Mouse (Mus musculus) limb, embryonic 13.5 days (tissue): ENCODE data around the gene Hist1h2bk. TPM values are rescaled to one million over a fixed set of nuclear protein-coding genes. Genes with fewer than 3 reads are reported as not detected.
A peak's percentile ranks its signal among the peaks of the same experiment; 100 is the strongest.

Source experiments
- ATAC-seq: fragments of 200-750 bp; cut with Nextera tagmentation; 2 replicates; pipeline ENCODE4 v1.8.0; 2017; ENCODE audit warnings: low read depth, moderate number of reproducible peaks, moderate TSS enrichment; ENCODE audit not compliant: low FRiP score
- H3K27ac ChIP-seq: fragments of 300-500 bp; sonication (generic); 2 replicates; pipeline ENCODE4 v1.5.1; 2015; ENCODE audit warnings: inconsistent platforms, mild to moderate bottlenecking, moderate library complexity
- H3K27me3 ChIP-seq: fragments of 300-500 bp; sonication (generic); 2 replicates; pipeline ENCODE4 v1.6.1; 2015; ENCODE audit warnings: mild to moderate bottlenecking, inconsistent platforms
- H3K36me3 ChIP-seq: fragments of 300-500 bp; sonication (generic); 2 replicates; pipeline ENCODE4 v1.6.1; 2015; ENCODE audit warnings: inconsistent platforms, mild to moderate bottlenecking, moderate library complexity
- H3K4me1 ChIP-seq: fragments of 300-500 bp; sonication (generic); 2 replicates; pipeline ENCODE4 v1.6.1; 2015; ENCODE audit warnings: inconsistent platforms
- H3K4me2 ChIP-seq: fragments of 300-500 bp; sonication (generic); replicated peaks from 2 replicates; pipeline ENCODE4 v1.6.1; 2015; ENCODE audit warnings: inconsistent platforms, mild to moderate bottlenecking, moderate library complexity
- H3K4me3 ChIP-seq: fragments of 300-500 bp; sonication (generic); 2 replicates; pipeline ENCODE4 v1.5.1; 2015; ENCODE audit warnings: moderate library complexity, mild to moderate bottlenecking, inconsistent platforms
- H3K9ac ChIP-seq: fragments of 300-500 bp; sonication (generic); 2 replicates; pipeline ENCODE4 v1.6.1; 2015; ENCODE audit warnings: mild to moderate bottlenecking, inconsistent platforms
- H3K9me3 ChIP-seq: fragments of 300-500 bp; sonication (generic); 2 replicates; pipeline ENCODE4 v1.6.1; 2016; ENCODE audit warnings: inconsistent platforms
- WGBS: fragments of 180-500 bp; shearing (Covaris S2); methylation state at CpG from one replicate; pipeline ENCODE4 v1.1.7; 2015; 5-methylcytosine and 5-hydroxymethylcytosine counted together
- polyA plus RNA-seq: library from polyadenylated mRNA; unstranded; fragments of >200 nt; fragmentation: Nextera tagmentation; extraction: Ambion mirVana; gene quantifications from 2 replicates; pipeline ENCODE4 v1.2.1, GENCODE M21; 2015

Hist1h2bk gene
- polyA plus RNA-seq, 1 experiment from 2014 or later: 14.4 TPM

- no peaks in the 10 kb centered on the region for H3K9me3 ChIP-seq
- no peak for ATAC-seq
- H3K4me2 ChIP-seq: no peak overlapping the region
- H3K36me3 ChIP-seq: no peaks in the 10 kb centered on the region
- no peak overlapping the region for H3K9ac ChIP-seq
- H3K4me1 ChIP-seq: peaks cover 7% of the 10 kb centered on the region
- 53% methylated on average over 2 of the region's 2 CpGs for WGBS
- H3K4me3 ChIP-seq: no peak overlapping the region
- no peak overlapping the region for H3K27ac ChIP-seq
- H3K27me3 ChIP-seq: peaks cover 100% of the 10 kb centered on the region
Measured at GRCm38 (mm10) chr13:22001346-22001745, 34.3 kb upstream of the Hist1h2bk start.

- Histone ChIP-seq H3K4me2 (no peak overlapping the region), H3K4me3 (no peak overlapping the region), H3K27ac (no peak overlapping the region), H3K36me3 (no peaks in the 10 kb centered on the region), H3K9ac (no peak overlapping the region), H3K9me3 (no peaks in the 10 kb centered on the region), H3K27me3 (peaks cover 100% of the 10 kb centered on the region), H3K4me1 (peaks cover 10% of the 10 kb centered on the region)
- WGBS: 19% methylated on average over 5 of the region's 5 CpGs
- no peak for ATAC-seq
Measured at GRCm38 (mm10) chr13:22001823-22002222, 33.8 kb upstream of the Hist1h2bk start.

- under 1% methylated on average over 45 of the region's 45 CpGs for WGBS
- peak; percentile 84 for ATAC-seq
- Histone ChIP-seq H3K27me3 (peaks cover 100% of the 10 kb centered on the region), H3K4me3 (peak overlapping the region; percentile 54), H3K4me1 (peaks cover 11% of the 10 kb centered on the region), H3K27ac (no peak overlapping the region), H3K9me3 (no peaks in the 10 kb centered on the region), H3K36me3 (no peaks in the 10 kb centered on the region), H3K4me2 (peak overlapping the region; percentile 95), H3K9ac (peak overlapping the region; percentile 62)
Measured at GRCm38 (mm10) chr13:22005605-22006333, 29.9 kb upstream of the Hist1h2bk start.

- peak; percentile 88 for ATAC-seq
- H3K9me3 ChIP-seq: no peaks in the 10 kb centered on the region
- no peak overlapping the region for H3K27ac ChIP-seq
- peaks cover 98% of the 10 kb centered on the region for H3K27me3 ChIP-seq
- under 1% methylated on average over 38 of the region's 38 CpGs for WGBS
- H3K4me1 ChIP-seq: peaks cover 11% of the 10 kb centered on the region
- H3K9ac ChIP-seq: peak overlapping the region; percentile 62
- H3K36me3 ChIP-seq: no peaks in the 10 kb centered on the region
- H3K4me2 ChIP-seq: peak overlapping the region; percentile 95
- peak overlapping the region; percentile 54 for H3K4me3 ChIP-seq
Measured at GRCm38 (mm10) chr13:22006334-22007120, 29.1 kb upstream of the Hist1h2bk start.

- Histone ChIP-seq H3K9me3 (no peaks in the 10 kb centered on the region), H3K4me1 (peaks cover 11% of the 10 kb centered on the region), H3K9ac (peak overlapping the region; percentile 27; the same call in 1 of the 2 replicates), H3K36me3 (no peaks in the 10 kb centered on the region), H3K4me3 (peak overlapping the region; percentile 54), H3K27me3 (peaks cover 95% of the 10 kb centered on the region), H3K4me2 (peak overlapping the region; percentile 95), H3K27ac (no peak overlapping the region)
- no peak for ATAC-seq
- 3% methylated on average over 18 of the region's 18 CpGs for WGBS
Measured at GRCm38 (mm10) chr13:22007121-22007510, 28.6 kb upstream of the Hist1h2bk start.

GRCm38 (mm10) chr13:22007872-22008271, 27.8 kb upstream of the Hist1h2bk start:
- Histone ChIP-seq H3K9me3 (no peaks in the 10 kb centered on the region), H3K4me1 (peaks cover 11% of the 10 kb centered on the region), H3K36me3 (no peaks in the 10 kb centered on the region), H3K27ac (no peak overlapping the region), H3K27me3 (peaks cover 95% of the 10 kb centered on the region), H3K9ac (no peak overlapping the region), H3K4me3 (no peak overlapping the region), H3K4me2 (no peak overlapping the region)
- 56% methylated on average over 7 of the region's 7 CpGs for WGBS
- ATAC-seq: no peak

GRCm38 (mm10) chr13:22008707-22009106, 27.0 kb upstream of the Hist1h2bk start:
- H3K9ac ChIP-seq: no peak overlapping the region
- H3K4me2 ChIP-seq: no peak overlapping the region
- WGBS: 71% methylated on average over 3 of the region's 3 CpGs
- no peak overlapping the region for H3K27ac ChIP-seq
- no peaks in the 10 kb centered on the region for H3K9me3 ChIP-seq
- no peaks in the 10 kb centered on the region for H3K36me3 ChIP-seq
- H3K4me1 ChIP-seq: peaks cover 11% of the 10 kb centered on the region
- H3K27me3 ChIP-seq: peaks cover 93% of the 10 kb centered on the region
- ATAC-seq: no peak
- H3K4me3 ChIP-seq: no peak overlapping the region

- no peak within 1 kb of the TSS for H3K9ac ChIP-seq
- no peak within 1 kb of the TSS for H3K4me3 ChIP-seq
- H3K4me2 ChIP-seq: no peak within 1 kb of the TSS
- peaks cover 15% of the 10 kb centered on the region for H3K4me1 ChIP-seq
- 19% methylated on average over 6 of the region's 7 CpGs for WGBS
- no peak for ATAC-seq
- no peaks in the 10 kb centered on the region for H3K9me3 ChIP-seq
- H3K36me3 ChIP-seq: no peaks in the 10 kb centered on the region
- peaks cover 93% of the 10 kb centered on the region for H3K27me3 ChIP-seq
- no peak within 1 kb of the TSS for H3K27ac ChIP-seq
Measured at GRCm38 (mm10) chr13:22009642-22010041, 26.0 kb upstream of the Hist1h2bk start, which contains the start of gene Prss16. Gene Prss16 (minus strand): TSS chr13:22009742.

- Histone ChIP-seq H3K36me3 (no peaks in the 10 kb centered on the region), H3K4me2 (peak overlapping the region; percentile 47; the same call in 1 of the 2 replicates), H3K4me3 (no peak overlapping the region), H3K9me3 (no peaks in the 10 kb centered on the region), H3K4me1 (peaks cover 6% of the 10 kb centered on the region; the same call in 1 of the 2 replicates), H3K27ac (no peak overlapping the region), H3K9ac (no peak overlapping the region), H3K27me3 (peaks cover 88% of the 10 kb centered on the region)
- 15% methylated on average over 13 of the region's 13 CpGs for WGBS
- ATAC-seq: no peak
Measured at GRCm38 (mm10) chr13:22013716-22014115, 22.0 kb upstream of the Hist1h2bk start.

- Histone ChIP-seq H3K4me2 (peak overlapping the region; percentile 47), H3K4me3 (peak overlapping the region; percentile 17), H3K27me3 (peaks cover 88% of the 10 kb centered on the region), H3K9me3 (no peaks in the 10 kb centered on the region), H3K27ac (no peak overlapping the region), H3K36me3 (no peaks in the 10 kb centered on the region), H3K9ac (no peak overlapping the region), H3K4me1 (peaks cover 6% of the 10 kb centered on the region; the same call in 1 of the 2 replicates)
- no peak for ATAC-seq
- WGBS: 14% methylated on average over 17 of the region's 17 CpGs
Measured at GRCm38 (mm10) chr13:22014411-22014845, 21.2 kb upstream of the Hist1h2bk start.

GRCm38 (mm10) chr13:22015479-22016450, 19.9 kb upstream of the Hist1h2bk start:
- Histone ChIP-seq H3K27me3 (peaks cover 88% of the 10 kb centered on the region), H3K9me3 (no peaks in the 10 kb centered on the region), H3K4me1 (peaks cover 15% of the 10 kb centered on the region), H3K9ac (no peak overlapping the region), H3K4me3 (peak overlapping the region; percentile 10; the same call in 1 of the 2 replicates), H3K27ac (no peak overlapping the region), H3K4me2 (no peak overlapping the region; the same call in 1 of the 2 replicates), H3K36me3 (no peaks in the 10 kb centered on the region)
- WGBS: 15% methylated on average over 27 of the region's 27 CpGs
- ATAC-seq: peak; percentile 59; the same call in 1 of the 2 replicates
